Mouse (Mus musculus): ENCODE results near the gene Pdia3. TPM values are rescaled to one million over a fixed set of nuclear protein-coding genes. Genes with fewer than 3 reads are reported as not detected.
"Not testable (repeated sequence)": the region's sequence is repeated elsewhere in the genome, so short reads cannot be mapped to it uniquely, and the experiment has no call there.

Gene Pdia3
- total RNA-seq, 2 experiments from 2014 or later = 355 to 437 TPM

GRCm38 (mm10) chr2:121442259-121443067, 28.9 kb downstream of the Pdia3 start:
- peak; percentile 70 to 73 for DNase-seq (ENCODE audit: low spot score in 2 of 2)

- no peak for DNase-seq (ENCODE audit: low spot score in 2 of 2)
These were observed 29.4 kb downstream of the Pdia3 start for GRCm38 (mm10) chr2:121443068-121443349.

GRCm38 (mm10) chr2:121444178-121444577, 30.6 kb downstream of the Pdia3 start, which contains the start of gene Ell3:
TSS of gene Ell3 (minus strand) at chr2:121444278.
- DNase-seq (ENCODE audit: low spot score in 2 of 2) = no peak

- DNase-seq (ENCODE audit: low spot score in 2 of 2) = no peak
These were observed 31.5 kb downstream of the Pdia3 start for GRCm38 (mm10) chr2:121445117-121445516.

- no peak for DNase-seq (ENCODE audit: low spot score in 2 of 2)
These were observed 32.9 kb downstream of the Pdia3 start for GRCm38 (mm10) chr2:121446506-121446905.

- no peak for DNase-seq (ENCODE audit: low spot score in 2 of 2)
These were observed 33.4 kb downstream of the Pdia3 start for GRCm38 (mm10) chr2:121447006-121447405.

- DNase-seq (ENCODE audit: low spot score in 2 of 2) = peak in 1 of 2 experiments; percentile 34
These were observed 34.6 kb downstream of the Pdia3 start for GRCm38 (mm10) chr2:121448136-121448535.

GRCm38 (mm10) chr2:121448739-121449535, 35.4 kb downstream of the Pdia3 start, which contains the start of gene Serf2:
TSS of gene Serf2 (plus strand) at chr2:121449195.
- peak; percentile 99 for DNase-seq (ENCODE audit: low spot score in 2 of 2)

- no peak for DNase-seq (ENCODE audit: low spot score in 2 of 2)
These were observed 36.0 kb downstream of the Pdia3 start for GRCm38 (mm10) chr2:121449545-121450011.

- DNase-seq (ENCODE audit: low spot score in 2 of 2) = no peak
These were observed 36.5 kb downstream of the Pdia3 start for GRCm38 (mm10) chr2:121450093-121450492.

- no peak for DNase-seq (ENCODE audit: low spot score in 2 of 2)
These were observed 38.8 kb downstream of the Pdia3 start for GRCm38 (mm10) chr2:121452361-121452760.

GRCm38 (mm10) chr2:121452990-121453389, 39.4 kb downstream of the Pdia3 start, which contains the start of gene Hypk:
TSS of gene Hypk (plus strand) at chr2:121453290.
- no peak for DNase-seq (ENCODE audit: low spot score in 2 of 2)

- no peak for DNase-seq (ENCODE audit: low spot score in 2 of 2)
These were observed 40.3 kb downstream of the Pdia3 start for GRCm38 (mm10) chr2:121453917-121454316.

GRCm38 (mm10) chr2:121455534-121455933, 42.0 kb downstream of the Pdia3 start:
- DNase-seq (ENCODE audit: low spot score in 2 of 2) = no peak

GRCm38 (mm10) chr2:121456692-121457642, 43.4 kb downstream of the Pdia3 start, which contains the start of gene Serinc4:
TSS of gene Serinc4 (minus strand) at chr2:121456781.
- peak; percentile 76 for DNase-seq (ENCODE audit: low spot score in 2 of 2)

GRCm38 (mm10) chr2:121460071-121460470, 46.5 kb downstream of the Pdia3 start:
- no peak for DNase-seq (ENCODE audit: low spot score in 2 of 2)

GRCm38 (mm10) chr2:121468982-121469381, 55.4 kb downstream of the Pdia3 start:
- DNase-seq (ENCODE audit: low spot score in 2 of 2) = not testable (repeated sequence)

GRCm38 (mm10) chr2:121472783-121473182, 59.2 kb downstream of the Pdia3 start:
- not testable (repeated sequence) for DNase-seq (ENCODE audit: low spot score in 2 of 2)

- DNase-seq (ENCODE audit: low spot score in 2 of 2) = peak; percentile 64 to 68
These were observed 60.0 kb downstream of the Pdia3 start, which contains the start of gene Mfap1b for GRCm38 (mm10) chr2:121473301-121474179. TSS of gene Mfap1b (minus strand) at chr2:121474067.

GRCm38 (mm10) chr2:121474180-121474535, 60.6 kb downstream of the Pdia3 start:
- no peak for DNase-seq (ENCODE audit: low spot score in 2 of 2)
